Mouse (Mus musculus): Measurements from ENCODE around the gene Cse1l.
A peak's percentile ranks its signal among the peaks of the same experiment; 100 is the strongest.

Gene Cse1l

GRCm38 (mm10) chr2:166900792-166901505 is 4.9 kb upstream of the Cse1l start:
- DNase-seq (ENCODE audit: low read depth, low spot score), result no peak

- DNase-seq (ENCODE audit: low read depth, low spot score), result no peak
Measured at GRCm38 (mm10) chr2:166903719-166904282, 2.0 kb upstream of the Cse1l start.

GRCm38 (mm10) chr2:166906523-166907182 is 813 bp downstream of the Cse1l start:
- no peak for DNase-seq (ENCODE audit: low read depth, low spot score)

GRCm38 (mm10) chr2:166909729-166910128 is 3.9 kb downstream of the Cse1l start:
- DNase-seq (ENCODE audit: low read depth, low spot score), result no peak

GRCm38 (mm10) chr2:166910536-166910935 is 4.7 kb downstream of the Cse1l start:
- DNase-seq (ENCODE audit: low read depth, low spot score), result no peak

- no peak for DNase-seq (ENCODE audit: low read depth, low spot score)
Measured at GRCm38 (mm10) chr2:166923971-166924370, 18.1 kb downstream of the Cse1l start.

- no peak for DNase-seq (ENCODE audit: low read depth, low spot score)
Measured at GRCm38 (mm10) chr2:166933943-166934342, 28.1 kb downstream of the Cse1l start.

- DNase-seq (ENCODE audit: low read depth, low spot score), result no peak
Measured at GRCm38 (mm10) chr2:166934416-166934815, 28.6 kb downstream of the Cse1l start.

GRCm38 (mm10) chr2:166935582-166935981 is 29.7 kb downstream of the Cse1l start:
- no peak for DNase-seq (ENCODE audit: low read depth, low spot score)

GRCm38 (mm10) chr2:166936166-166936565 is 30.3 kb downstream of the Cse1l start:
- DNase-seq (ENCODE audit: low read depth, low spot score), result no peak

GRCm38 (mm10) chr2:166943146-166943545 is 37.3 kb downstream of the Cse1l start:
- DNase-seq (ENCODE audit: low read depth, low spot score), result no peak

- no peak for DNase-seq (ENCODE audit: low read depth, low spot score)
Measured at GRCm38 (mm10) chr2:166944346-166944745, 38.5 kb downstream of the Cse1l start.

GRCm38 (mm10) chr2:166945456-166945855 is 39.6 kb downstream of the Cse1l start:
- DNase-seq (ENCODE audit: low read depth, low spot score), result no peak

GRCm38 (mm10) chr2:166948246-166948645 is 42.4 kb downstream of the Cse1l start:
- DNase-seq (ENCODE audit: low read depth, low spot score), result no peak

GRCm38 (mm10) chr2:166948936-166949335 is 43.1 kb downstream of the Cse1l start:
- no peak for DNase-seq (ENCODE audit: low read depth, low spot score)

GRCm38 (mm10) chr2:166950853-166951648 is 45.2 kb downstream of the Cse1l start:
- DNase-seq (ENCODE audit: low read depth, low spot score), result no peak

GRCm38 (mm10) chr2:166952151-166952550 is 46.3 kb downstream of the Cse1l start:
- no peak for DNase-seq (ENCODE audit: low read depth, low spot score)

GRCm38 (mm10) chr2:166956805-166957204 is 51.0 kb downstream of the Cse1l start:
- DNase-seq (ENCODE audit: low read depth, low spot score), result peak; percentile 26

- DNase-seq (ENCODE audit: low read depth, low spot score), result no peak
Measured at GRCm38 (mm10) chr2:166960648-166961330, 54.9 kb downstream of the Cse1l start.

GRCm38 (mm10) chr2:166963257-166963656 is 57.4 kb downstream of the Cse1l start:
- DNase-seq (ENCODE audit: low read depth, low spot score), result no peak

GRCm38 (mm10) chr2:166964773-166965172 is 58.9 kb downstream of the Cse1l start:
- DNase-seq (ENCODE audit: low read depth, low spot score), result no peak
